Mouse (Mus musculus): ENCODE results near the gene Spag17.

Gene Spag17

GRCm38 (mm10) chr3:99966285-99966684 is 81.1 kb downstream of the Spag17 start:
- DNase-seq = no peak

DNA sequence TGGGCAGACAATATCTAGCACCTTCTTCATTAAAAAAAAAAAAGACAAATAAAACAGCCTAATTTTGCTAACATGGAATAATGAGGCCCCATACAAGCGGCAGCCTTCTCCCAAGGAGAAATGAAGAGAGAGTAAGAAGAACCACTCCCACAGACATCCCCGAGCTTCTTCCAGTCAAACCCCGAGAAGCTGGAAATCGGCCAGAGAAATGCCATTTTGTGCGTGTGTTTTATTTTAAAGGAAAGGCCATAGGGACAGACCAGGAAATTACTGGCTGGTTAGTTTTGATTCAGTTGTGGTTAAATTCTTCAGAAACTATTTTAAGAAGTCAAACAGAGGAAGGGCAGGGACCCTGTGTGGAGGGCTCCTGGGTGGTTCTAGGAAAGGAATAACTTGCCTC is 85.6 kb downstream of the Spag17 start:
- no peak for DNase-seq

GRCm38 (mm10) chr3:99981046-99981445 is 95.8 kb downstream of the Spag17 start:
- no peak for DNase-seq

- DNase-seq = no peak
Measured at GRCm38 (mm10) chr3:100004676-100005075, 119.5 kb downstream of the Spag17 start.

- no peak for DNase-seq
Measured at GRCm38 (mm10) chr3:100009807-100010206, 124.6 kb downstream of the Spag17 start.

GRCm38 (mm10) chr3:100014110-100014509 is 128.9 kb downstream of the Spag17 start:
- no peak for DNase-seq

- DNase-seq = no peak
Measured at GRCm38 (mm10) chr3:100031291-100031690, 146.1 kb downstream of the Spag17 start.

DNA sequence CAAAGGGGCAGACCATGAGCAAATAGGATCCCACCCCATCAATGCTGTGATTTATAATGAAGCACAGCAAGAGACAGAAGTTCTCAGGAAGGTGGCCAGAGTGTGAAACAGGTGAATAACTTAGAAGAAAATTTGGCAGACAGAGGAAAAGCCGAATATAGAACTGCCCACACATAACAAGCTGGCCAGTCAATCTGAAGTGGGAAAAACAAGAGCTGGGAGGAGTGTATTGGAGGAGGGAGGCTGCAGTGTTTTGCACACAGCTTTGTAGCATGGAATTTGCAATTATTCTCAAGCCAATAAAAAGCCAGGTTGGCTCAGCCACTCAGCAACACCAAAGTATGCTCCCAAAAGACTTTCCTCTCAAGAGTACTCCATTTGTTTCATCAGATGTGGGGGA is 147.8 kb downstream of the Spag17 start:
- DNase-seq = no peak

GRCm38 (mm10) chr3:100034366-100034956 is 149.3 kb downstream of the Spag17 start:
- DNase-seq = peak; percentile 10

GRCm38 (mm10) chr3:100035097-100035496 is 149.9 kb downstream of the Spag17 start:
- DNase-seq = no peak

DNA sequence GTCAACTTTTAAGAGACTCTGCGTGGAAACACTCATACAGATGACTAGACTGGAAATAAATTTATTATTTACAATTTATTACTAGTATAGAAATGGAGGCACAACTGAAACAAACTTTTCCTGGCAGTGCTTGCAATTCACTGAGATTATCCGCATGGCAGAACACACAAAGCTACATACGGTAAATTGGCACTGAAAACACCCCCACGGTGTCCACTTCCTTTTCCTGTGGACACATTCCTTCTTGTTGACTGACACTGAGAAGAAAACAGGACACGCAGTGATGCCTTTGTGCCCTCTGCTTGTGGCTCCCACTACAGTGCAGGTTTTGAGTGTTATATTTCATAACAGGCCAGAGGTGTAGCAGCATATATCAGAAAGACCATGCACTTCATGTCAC is 151.6 kb downstream of the Spag17 start:
- DNase-seq = no peak

DNA sequence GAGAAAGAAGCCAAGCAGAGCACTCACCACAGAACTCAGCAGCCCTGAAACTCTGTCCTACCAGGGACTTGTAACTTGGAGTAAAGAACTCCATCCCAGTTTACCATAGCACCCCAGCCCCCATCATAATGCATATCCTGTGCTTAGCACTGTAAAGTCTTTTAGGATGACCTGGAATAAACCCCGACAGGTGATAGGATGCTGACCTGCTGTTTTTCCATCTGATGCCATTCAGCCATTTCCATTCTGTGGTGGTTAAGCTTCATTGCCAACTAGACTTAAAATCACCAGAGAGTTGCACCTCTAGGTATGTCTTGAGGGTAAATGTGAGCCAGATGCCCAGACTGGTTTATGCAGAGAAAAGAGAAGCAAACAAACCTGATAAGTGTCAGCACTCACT is 189.2 kb downstream of the Spag17 start:
- peak; percentile 55 for DNase-seq

DNA sequence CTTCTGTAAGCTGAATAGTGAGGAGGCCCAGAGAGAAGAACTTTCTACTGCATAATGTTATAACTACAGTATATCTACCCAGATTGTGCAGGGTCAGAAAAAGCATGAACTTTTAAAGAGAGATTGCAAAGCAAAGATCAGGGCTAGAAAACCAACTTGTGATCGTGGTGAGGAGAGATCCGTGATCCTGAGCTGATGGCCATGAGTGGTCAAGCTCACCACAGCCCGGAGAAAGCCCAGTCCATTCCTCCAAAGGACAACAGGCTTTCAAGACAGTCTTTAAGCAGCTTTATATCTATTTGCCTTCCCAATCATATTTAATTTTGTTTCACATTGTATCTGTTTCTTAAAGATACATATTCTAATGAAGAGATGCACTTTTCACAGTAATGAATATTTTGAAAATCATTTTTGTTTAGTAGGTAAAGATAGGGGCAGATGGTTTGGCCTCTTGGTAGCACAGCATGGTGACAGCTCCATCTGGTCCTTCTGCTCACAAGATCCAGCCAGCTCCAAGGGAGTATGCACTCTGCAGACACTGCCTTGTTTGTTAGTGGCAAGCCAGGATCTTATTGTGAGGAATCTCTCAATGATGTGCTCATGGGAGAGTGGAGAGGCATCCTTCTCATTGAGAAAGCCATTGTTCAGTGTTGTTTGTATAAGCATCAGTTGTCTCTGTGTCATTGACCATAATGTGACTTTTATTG is 217.3 kb downstream of the Spag17 start:
- peak; percentile 92 for DNase-seq

- DNase-seq = peak; percentile 89
Measured at GRCm38 (mm10) chr3:100106736-100107135, 221.5 kb downstream of the Spag17 start.

GRCm38 (mm10) chr3:100118681-100119080 is 233.5 kb downstream of the Spag17 start:
- DNase-seq = peak; percentile 47

- peak; percentile 63 for DNase-seq
Measured at GRCm38 (mm10) chr3:100121961-100122360, 236.8 kb downstream of the Spag17 start.

DNA sequence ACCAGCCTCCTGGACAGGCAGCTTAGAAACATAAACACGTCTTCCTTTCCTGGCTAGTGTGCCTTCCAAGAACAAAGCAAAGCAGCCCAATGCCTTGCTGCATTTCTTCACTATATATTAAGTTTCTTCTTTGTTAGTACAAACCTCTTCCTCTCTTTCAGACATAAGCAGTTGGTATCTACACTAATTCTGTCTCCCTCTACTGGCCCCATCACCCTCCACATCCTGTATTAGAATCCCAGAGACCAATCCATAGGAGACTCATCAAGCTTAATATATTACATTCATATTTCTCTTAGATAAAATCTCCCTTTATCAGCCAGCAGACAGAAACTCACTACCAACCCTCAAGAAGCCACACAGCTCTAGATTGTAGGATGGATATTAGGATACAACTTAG is 237.2 kb downstream of the Spag17 start:
- DNase-seq = no peak

DNA sequence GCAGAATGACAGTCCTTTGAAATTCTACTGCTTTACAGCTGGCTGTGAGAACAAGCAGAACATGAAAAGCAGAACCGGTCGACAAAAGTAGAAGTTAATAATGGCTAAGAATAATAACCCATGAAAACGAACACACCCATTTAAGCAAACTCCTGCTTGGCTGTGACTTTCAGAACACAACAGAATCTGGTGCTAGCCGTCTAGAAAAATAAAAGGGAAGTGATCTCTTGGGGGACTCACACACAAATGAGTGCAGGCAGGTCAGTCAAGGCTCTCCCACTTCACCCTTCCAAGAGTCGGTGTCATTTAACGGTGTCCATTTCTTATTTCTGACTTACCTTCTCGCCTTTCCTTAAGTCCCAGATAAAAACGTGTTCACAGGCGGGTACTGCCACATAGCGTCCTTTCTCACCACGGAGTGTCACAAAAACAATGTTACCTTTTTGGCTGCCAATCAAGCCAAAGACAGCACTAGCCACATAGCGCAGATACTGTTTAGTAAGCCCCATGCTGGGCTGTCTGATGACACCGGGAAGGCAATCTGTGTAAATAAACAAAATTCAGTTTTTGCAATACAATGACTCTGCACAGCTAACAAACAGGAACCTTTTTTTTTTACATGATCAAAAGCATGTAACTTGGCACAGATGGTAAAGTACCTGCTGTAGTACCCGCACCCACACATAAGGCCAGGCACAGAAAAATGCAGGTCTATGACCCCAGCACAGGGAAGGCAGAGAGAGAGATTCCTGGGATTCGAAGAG is 275.7 kb downstream of the Spag17 start:
- DNase-seq = no peak

DNA sequence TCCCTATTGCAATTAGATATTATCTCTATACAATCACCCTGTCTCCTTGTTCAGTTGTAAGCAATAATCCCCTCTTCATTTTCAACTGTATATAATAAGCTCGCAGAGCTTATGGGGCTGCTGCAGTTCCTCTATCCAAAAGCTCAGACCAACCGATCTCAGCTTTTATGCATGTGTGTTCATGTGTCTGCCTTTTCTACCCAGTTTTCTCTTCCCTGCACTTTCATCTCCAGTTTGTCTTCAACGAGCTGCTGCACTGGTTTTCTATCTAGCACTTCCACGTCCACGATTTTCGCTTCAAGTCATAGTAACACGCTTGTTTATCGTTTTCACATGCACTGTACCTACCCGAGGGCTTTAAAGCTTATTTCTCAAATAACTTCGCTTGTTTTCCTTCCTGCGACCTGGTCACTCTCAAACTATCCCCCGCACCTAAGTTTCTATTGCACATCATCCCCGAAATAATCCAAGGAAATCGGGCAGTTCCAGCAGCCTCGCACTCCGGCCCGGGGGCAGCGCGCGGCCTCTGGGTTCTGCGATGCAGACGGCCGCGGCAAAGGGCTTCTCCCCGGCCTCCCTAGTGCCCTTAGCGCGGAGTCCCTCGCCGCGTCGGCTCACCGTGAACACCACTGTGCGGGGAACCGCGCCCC is 276.6 kb downstream of the Spag17 start:
- no peak for DNase-seq

DNA sequence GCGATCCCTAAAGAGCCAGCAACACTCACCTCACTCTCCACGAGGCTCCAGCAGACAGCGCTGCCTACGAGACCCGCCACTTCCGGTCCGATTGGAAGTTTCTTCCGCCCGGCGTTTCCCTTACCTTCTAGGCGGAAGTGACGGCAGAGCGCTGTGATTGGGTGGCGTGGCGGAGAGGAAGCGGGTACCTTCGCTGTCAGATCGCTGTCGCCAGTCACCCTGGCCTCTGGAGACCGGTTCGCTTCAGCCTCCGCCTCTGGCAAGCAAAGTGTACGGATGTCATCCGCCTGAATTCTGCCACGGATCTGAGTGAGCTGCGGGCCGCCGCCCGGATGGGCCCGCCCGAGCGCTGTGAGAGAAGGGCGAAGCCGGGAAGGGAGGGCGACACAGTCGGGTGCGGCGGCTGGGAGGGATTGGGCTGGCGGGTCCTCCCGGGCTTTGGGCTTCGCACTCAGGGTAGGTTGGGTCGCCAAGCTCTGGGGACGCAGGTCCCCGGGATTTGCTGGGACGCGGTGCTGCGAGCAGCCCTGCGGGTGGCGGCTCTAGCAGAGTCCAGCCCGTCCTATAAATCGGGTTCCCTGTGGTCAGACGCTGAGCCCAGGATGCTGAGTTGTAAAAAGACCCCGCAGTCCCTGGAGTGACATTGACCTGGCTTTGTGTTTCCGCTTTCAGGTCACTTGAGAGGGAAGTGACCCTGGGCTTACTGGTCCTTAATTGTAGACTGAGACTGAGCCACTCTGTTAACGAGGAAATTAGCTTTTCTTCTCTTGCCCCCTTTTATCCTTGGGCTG is 277.3 kb downstream of the Spag17 start, which contains the start of the genes Gdap2 and Wdr3:
TSS of gene Gdap2 (plus strand) at position 67 of the 791 bp plus-strand sequence.
TSS of gene Wdr3 (minus strand) at position 93 of the 791 bp plus-strand sequence.
- peak; percentile 93 for DNase-seq

- no peak for DNase-seq
Measured at GRCm38 (mm10) chr3:100163556-100163955, 278.4 kb downstream of the Spag17 start.

DNA sequence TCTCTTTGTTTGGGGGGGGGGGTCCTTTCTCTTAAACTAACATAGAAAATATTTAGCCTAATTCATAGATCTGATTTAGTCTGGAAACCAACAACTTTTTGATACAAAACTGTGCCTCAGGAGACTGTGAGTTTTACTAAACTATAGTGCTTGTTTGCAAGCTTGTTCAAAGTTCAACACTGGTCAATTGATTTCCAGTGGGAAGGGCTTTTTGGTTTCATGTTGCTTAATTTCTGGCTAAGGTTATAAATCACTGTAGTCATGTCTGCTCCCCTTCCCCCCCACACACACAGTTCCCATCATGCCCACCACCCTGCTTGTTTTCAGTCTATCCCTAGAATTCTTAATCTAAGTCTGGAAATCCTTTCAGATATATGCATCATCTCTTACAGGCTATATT is 279.8 kb downstream of the Spag17 start:
- DNase-seq = no peak

Measured in cerebellum, adult 11-12 months (tissue).